Mouse (Mus musculus): ENCODE measurements at regions not wholly inside any gene's neighbourhood (a gene's known extent, or its start where the extent isn't known, plus 50 kb on each side); places are given as distances from the start of the nearest gene placed in this dataset.

DNA sequence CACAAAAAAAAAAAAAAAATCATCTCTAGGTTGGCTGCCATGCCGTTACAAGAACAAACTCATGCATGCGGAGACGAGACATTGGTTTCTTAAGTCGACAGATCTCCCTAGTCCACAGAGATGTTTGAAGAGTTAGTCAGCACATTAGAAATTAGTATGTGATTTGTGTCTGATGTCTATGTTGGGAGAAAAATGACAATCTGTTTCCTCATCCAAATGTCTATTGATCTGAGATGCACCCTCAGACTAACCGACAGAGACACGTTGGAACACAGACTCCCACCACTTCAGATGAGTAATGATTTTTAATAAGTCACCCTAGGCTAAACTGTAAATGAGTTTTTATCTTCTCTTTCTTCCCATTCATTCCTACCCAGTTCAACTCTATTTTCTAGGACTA lies 506.9 kb downstream of the Epha4 start:
- TF ChIP-seq CTCF (IDR thresholded peaks at IDR 0.05; ENCODE audit: insufficient read depth, low read length) (no peak), POLR2A (IDR thresholded peaks at IDR 0.05; ENCODE audit: borderline replicate concordance, extremely low read depth, low read depth, low read length) (no peak)
